ENCODE assay signal across 20 mouse cellular contexts in the genomic region with DNA sequence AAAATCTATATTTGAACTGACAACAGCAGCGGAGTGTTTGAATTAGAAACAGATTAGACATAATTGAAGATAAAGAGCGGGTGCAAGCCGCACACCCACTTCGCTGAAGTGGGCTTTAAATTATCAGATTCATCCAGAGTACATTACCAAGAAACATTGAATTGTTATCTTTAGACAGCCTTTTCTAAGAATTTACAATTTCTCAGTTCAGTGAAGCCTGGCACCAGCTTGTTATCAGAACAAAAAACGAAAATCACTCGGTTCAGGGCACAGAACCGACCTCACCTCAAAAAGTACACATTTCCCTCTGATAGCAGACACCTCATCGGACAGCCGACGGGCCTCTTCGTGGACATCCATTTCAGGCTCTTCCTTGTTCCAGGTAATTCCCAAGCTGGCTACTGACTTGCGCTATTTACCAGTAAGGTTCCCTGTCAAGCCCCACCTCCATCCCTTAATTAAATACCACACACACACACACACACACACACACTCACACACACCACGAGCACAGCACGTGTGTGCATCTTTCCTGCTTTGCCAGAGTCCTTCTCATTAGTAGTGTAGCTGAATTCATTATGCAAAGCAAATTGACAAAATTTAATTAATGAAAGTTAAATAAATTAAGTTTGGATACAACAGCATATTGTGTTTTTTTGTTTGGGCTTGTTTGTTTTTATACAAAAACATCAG.
A peak's percentile ranks its signal among the peaks of the same experiment; 100 is the strongest.
DNase-seq lines count a peak whose midpoint lies in the region; ATAC-seq lines count a peak whose summit lies in the region.
"Had no signal": no experiment of that assay in that cellular context is flagged by ENCODE, and none has a peak within 500 bp of the region (broad histone marks: within the 10 kb centered on the region; RNA-seq: fewer than 3 reads in every experiment).

No protein-coding gene starts in this region.

- WGBS in neural tube, embryonic 13.5 days, result 56% methylated on average over 14 of the region's 14 CpGs

- no peaks in the 10 kb centered on the region for H3K36me3 ChIP-seq in neural tube, embryonic 13.5 days
- H3K36me3 ChIP-seq: hindbrain, embryonic 15.5 days; midbrain, embryonic 13.5 days had no signal

- DNase-seq in CD4-positive, CD25-positive, alpha-beta regulatory T cell, adult 2 months (ENCODE audit: low read depth, low spot score), result peak; percentile 13
- DNase-seq in neural tube, embryonic 10.5 days (ENCODE audit: extremely low spot score, low spot score), result no peak
- no peak for DNase-seq in layer of hippocampus, adult 9-10 months (ENCODE audit: low spot score)
- DNase-seq in right cerebral cortex, postnatal 10 days (ENCODE audit: low spot score in 2 of 2), result no peak
- DNase-seq in B cell, adult 2 months, result no peak
- DNase-seq: cerebellum, postnatal 10 days; gastrocnemius, postnatal 14 days; right cerebral cortex, postnatal 14 days; thymus, postnatal 14 days had no signal

- 0 out of 2 replicates have a peak overlapping the region, but pooled peaks have one; percentile 25 for H3K27ac ChIP-seq in neural tube, embryonic 13.5 days (replicated peaks)
- H3K27ac ChIP-seq: hindbrain, embryonic 15.5 days; macrophage; midbrain, embryonic 13.5 days had no signal

- no peaks in the 10 kb centered on the region for H3K9me3 ChIP-seq in neural tube, embryonic 13.5 days
- H3K9me3 ChIP-seq: hindbrain, embryonic 15.5 days; midbrain, embryonic 13.5 days had no signal

- no peak overlapping the region for H3K4me2 ChIP-seq in neural tube, embryonic 13.5 days

- H3K9ac ChIP-seq in neural tube, embryonic 13.5 days, result no peak overlapping the region
- H3K9ac ChIP-seq: hindbrain, embryonic 15.5 days; lung, embryonic 14.5 days; midbrain, embryonic 13.5 days had no signal

- H3K4me3 ChIP-seq in neural tube, embryonic 13.5 days, result no peak overlapping the region
- H3K4me3 ChIP-seq: hindbrain, embryonic 15.5 days; myocyte had no signal

- H3K27me3 ChIP-seq in neural tube, embryonic 13.5 days, result no peaks in the 10 kb centered on the region
- H3K27me3 ChIP-seq: hindbrain, embryonic 15.5 days; Patski had no signal

- no peak for ATAC-seq in CD4-positive, CD25-positive, alpha-beta regulatory T cell, adult 4 months
- ATAC-seq in neural tube, embryonic 13.5 days (ENCODE audit: low read depth), result peak; percentile 43; the same call in 1 of the 2 replicates
- ATAC-seq in megakaryocyte progenitor cell, adult 5-6 weeks (replicated peaks; ENCODE audit: poor library complexity), result peak; percentile 57; the same call in 1 of the 2 replicates
- ATAC-seq: activated CD4-positive, CD25-positive, alpha-beta regulatory T cell, adult 4 months; intestine, postnatal 0 days; Patski had no signal

- H3K4me1 ChIP-seq in neural tube, embryonic 13.5 days (replicated peaks), result peaks cover 19% of the 10 kb centered on the region
